Mouse (Mus musculus) ES-Bruce4 (cell line): ENCODE data around the gene Adamts5.

Source experiments
- CTCF ChIP-seq: IDR thresholded peaks from one replicate; pipeline ENCODE4 v1.8.1; 2011; ENCODE audit warnings: low read depth, low read length
- EP300 ChIP-seq: IDR thresholded peaks from 2 replicates; pipeline ENCODE4 v1.6.1; 2011; ENCODE audit warnings: low read depth, low read length; ENCODE audit not compliant: insufficient read depth
- POLR2A ChIP-seq: IDR thresholded peaks from one replicate; pipeline ENCODE4 v1.8.1; 2011; ENCODE audit warnings: low read length; ENCODE audit not compliant: insufficient read depth

DNA sequence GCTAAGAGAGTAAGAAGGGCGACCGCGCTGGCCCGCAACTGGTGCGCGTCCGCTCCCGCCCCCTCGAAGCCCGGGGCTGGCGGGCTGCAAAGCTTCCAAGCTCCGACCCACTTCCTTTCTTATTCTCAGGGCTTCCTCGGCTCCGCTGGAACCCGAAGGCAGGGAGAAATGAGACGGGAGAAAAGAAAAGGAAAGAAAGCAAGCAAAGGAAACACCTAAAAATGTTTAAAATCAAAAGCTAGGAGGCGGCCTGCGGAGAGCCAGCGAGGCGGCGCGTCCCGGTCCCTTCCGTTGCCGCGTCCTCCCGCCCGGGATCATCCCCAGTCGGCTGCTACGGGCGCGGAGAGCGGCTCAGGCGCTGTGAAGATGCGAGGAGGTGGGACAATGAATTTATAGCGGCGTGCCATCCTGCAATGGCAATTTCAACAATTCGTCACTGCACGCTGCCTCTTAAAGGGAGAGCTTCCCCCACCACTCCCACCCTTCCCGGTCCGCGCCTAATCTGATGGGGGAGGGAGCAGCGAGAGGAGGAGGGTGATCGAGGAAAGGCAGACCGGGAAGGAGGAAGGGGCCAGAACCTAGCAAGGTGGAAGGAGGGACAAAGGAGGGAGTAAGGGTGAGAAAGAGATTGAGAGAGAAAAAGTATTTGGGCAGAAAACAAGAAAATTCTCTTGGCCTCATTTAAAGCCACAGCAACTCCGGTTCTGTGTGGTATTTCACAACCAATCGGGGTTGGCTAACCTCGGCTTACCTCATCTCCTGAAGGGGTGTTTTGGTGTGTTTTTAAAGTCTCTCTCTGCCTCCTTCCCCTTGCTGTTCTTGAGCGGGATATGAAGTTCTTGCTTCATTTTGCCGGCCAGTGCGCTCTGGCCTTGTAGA lies 687 bp downstream of the Adamts5 start:
- TF ChIP-seq CTCF (no peak), EP300 (no peak), POLR2A (no peak)
